Mouse (Mus musculus): ENCODE results near the gene Wdr72. TPM values are rescaled to one million over a fixed set of nuclear protein-coding genes. Genes with fewer than 3 reads are reported as not detected.

The Wdr72 gene
- total RNA-seq, 1 experiment, result 0.18 TPM

DNA sequence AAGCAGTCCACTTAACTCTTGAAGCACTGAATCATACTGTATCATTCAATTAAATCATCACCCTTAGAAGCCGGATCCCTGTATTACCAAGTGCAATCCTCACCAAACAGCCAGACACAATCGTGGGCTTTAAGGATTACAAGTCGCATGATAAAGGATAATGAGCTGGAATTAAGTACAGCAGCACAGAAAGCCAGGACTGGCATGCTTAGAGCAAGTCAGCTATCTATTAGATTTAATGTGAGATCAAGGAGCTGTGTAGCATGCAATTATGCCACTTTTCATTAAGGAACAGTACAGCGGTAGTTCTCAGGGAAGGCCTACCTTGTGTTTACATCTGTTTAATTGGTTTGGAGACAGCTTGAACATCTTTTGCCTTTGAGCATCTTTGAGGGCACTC, 148.2 kb downstream of the Wdr72 start:
- H3K4me3 ChIP-seq (ENCODE audit: insufficient read depth in 1 of 2, low read depth in 1 of 2, low read length in 2 of 2, poor library complexity in 1 of 2, severe bottlenecking in 1 of 2), result no peak overlapping the region
- TF ChIP-seq CHD2 (IDR thresholded peaks at IDR 0.05; ENCODE audit: low read depth, low read length) (no peak), HCFC1 (IDR thresholded peaks at IDR 0.05; ENCODE audit: borderline replicate concordance, insufficient read depth, low read length) (no peak), ZNF384 (IDR thresholded peaks at IDR 0.05; ENCODE audit: low read depth, low read length) (no peak), MAFK (IDR thresholded peaks at IDR 0.05; ENCODE audit: insufficient read depth, low read depth, low read length) (no peak), ZC3H11A (IDR thresholded peaks at IDR 0.05; ENCODE audit: borderline replicate concordance, low read depth, low read length) (no peak)
- H3K9me3 ChIP-seq (ENCODE audit: control insufficient read depth, insufficient read depth, low read depth, low read length), result no peaks in the 10 kb centered on the region
- in situ Hi-C loops (cut with MboI; ENCODE audit: low sequenced_read_pairs in 2 of 2, unreplicated experiment in 2 of 2), result no loop called here
- H3K27ac ChIP-seq (ENCODE audit: insufficient read depth, low read depth, low read length, poor library complexity, severe bottlenecking), result no peak overlapping the region
- no peak overlapping the region for H3K9ac ChIP-seq (ENCODE audit: insufficient read depth, low read depth, low read length, poor library complexity, severe bottlenecking)
- no peaks in the 10 kb centered on the region for H3K4me1 ChIP-seq (ENCODE audit: control insufficient read depth in 2 of 2, insufficient read depth in 2 of 2, low read length in 2 of 2, poor library complexity in 1 of 2)
- H3K36me3 ChIP-seq (ENCODE audit: control insufficient read depth, insufficient read depth, low read length, poor library complexity, severe bottlenecking), result no peaks in the 10 kb centered on the region
- no peak for DNase-seq (ENCODE audit: low read depth, low spot score)

DNA sequence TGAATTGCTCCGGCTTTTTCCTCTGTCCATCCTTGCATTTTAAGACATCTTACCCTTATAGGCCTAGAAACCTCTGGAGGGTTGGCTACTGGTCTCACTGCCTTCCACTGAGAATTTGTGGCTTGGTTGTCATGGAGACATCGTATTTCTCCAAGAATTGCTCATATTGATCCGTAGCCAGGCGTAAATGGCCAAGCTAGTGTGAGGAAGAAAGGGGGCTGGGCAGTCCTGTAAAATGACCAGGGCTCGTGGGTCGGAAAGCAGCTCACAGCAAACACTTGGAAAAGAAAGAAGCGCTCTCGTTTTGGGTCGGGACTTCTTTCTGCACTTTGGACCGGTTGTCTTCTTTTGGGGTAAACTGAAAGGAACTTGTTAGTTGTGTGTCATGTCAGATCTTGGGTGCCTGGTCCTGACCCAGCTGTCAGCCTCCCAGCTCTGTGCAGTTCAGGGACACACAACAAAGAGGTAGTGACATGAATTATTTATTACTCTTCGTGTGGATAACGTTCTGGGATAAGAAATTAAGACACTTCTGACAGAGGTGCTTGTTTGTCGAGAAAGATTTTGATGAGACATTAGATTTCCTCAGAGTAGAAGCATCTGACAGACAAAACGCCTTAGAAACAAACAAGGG, 167.7 kb downstream of the Wdr72 start:
- Histone ChIP-seq H3K4me1 (ENCODE audit: control insufficient read depth in 2 of 2, insufficient read depth in 2 of 2, low read length in 2 of 2, poor library complexity in 1 of 2) (no peaks in the 10 kb centered on the region), H3K36me3 (ENCODE audit: control insufficient read depth, insufficient read depth, low read length, poor library complexity, severe bottlenecking) (no peaks in the 10 kb centered on the region), H3K9ac (ENCODE audit: insufficient read depth, low read depth, low read length, poor library complexity, severe bottlenecking) (no peak overlapping the region), H3K4me3 (ENCODE audit: insufficient read depth in 1 of 2, low read depth in 1 of 2, low read length in 2 of 2, poor library complexity in 1 of 2, severe bottlenecking in 1 of 2) (no peak overlapping the region), H3K9me3 (ENCODE audit: control insufficient read depth, insufficient read depth, low read depth, low read length) (no peaks in the 10 kb centered on the region), H3K27ac (ENCODE audit: insufficient read depth, low read depth, low read length, poor library complexity, severe bottlenecking) (no peak overlapping the region)
- no peak for DNase-seq (ENCODE audit: low read depth, low spot score)
- TF ChIP-seq ZNF384 (IDR thresholded peaks at IDR 0.05; ENCODE audit: low read depth, low read length) (no peak), MAFK (IDR thresholded peaks at IDR 0.05; ENCODE audit: insufficient read depth, low read depth, low read length) (no peak), ZC3H11A (IDR thresholded peaks at IDR 0.05; ENCODE audit: borderline replicate concordance, low read depth, low read length) (no peak), CHD2 (IDR thresholded peaks at IDR 0.05; ENCODE audit: low read depth, low read length) (no peak)
- in situ Hi-C loops (cut with MboI; ENCODE audit: low sequenced_read_pairs in 2 of 2, unreplicated experiment in 2 of 2), result no loop called here

DNA sequence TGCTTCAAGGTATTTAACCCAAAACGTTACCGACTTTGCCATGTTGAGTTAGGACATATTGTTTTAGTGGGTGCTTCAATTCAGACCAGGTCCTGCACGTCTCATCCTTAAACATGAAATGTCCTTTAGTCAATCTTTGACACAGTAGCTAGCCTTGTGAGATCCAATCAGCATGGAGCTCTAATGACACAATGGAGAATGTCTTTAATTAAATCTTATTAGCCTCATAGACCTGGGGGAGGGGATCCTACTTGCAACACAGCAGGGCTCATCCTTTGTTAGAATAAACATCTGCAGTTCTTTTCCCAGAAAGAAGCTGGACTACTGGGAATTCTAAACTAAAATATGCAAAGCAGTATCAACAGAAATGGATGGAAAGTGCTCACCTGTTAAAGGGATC, 171.9 kb downstream of the Wdr72 start:
- no peak for DNase-seq (ENCODE audit: low read depth, low spot score)
- Histone ChIP-seq H3K4me3 (ENCODE audit: insufficient read depth in 1 of 2, low read depth in 1 of 2, low read length in 2 of 2, poor library complexity in 1 of 2, severe bottlenecking in 1 of 2) (no peak overlapping the region), H3K9ac (ENCODE audit: insufficient read depth, low read depth, low read length, poor library complexity, severe bottlenecking) (no peak overlapping the region), H3K9me3 (ENCODE audit: control insufficient read depth, insufficient read depth, low read depth, low read length) (no peaks in the 10 kb centered on the region), H3K4me1 (ENCODE audit: control insufficient read depth in 2 of 2, insufficient read depth in 2 of 2, low read length in 2 of 2, poor library complexity in 1 of 2) (no peaks in the 10 kb centered on the region), H3K36me3 (ENCODE audit: control insufficient read depth, insufficient read depth, low read length, poor library complexity, severe bottlenecking) (no peaks in the 10 kb centered on the region), H3K27ac (ENCODE audit: insufficient read depth, low read depth, low read length, poor library complexity, severe bottlenecking) (no peak overlapping the region)
- in situ Hi-C loops (cut with MboI; ENCODE audit: low sequenced_read_pairs in 2 of 2, unreplicated experiment in 2 of 2), result no loop called here
- TF ChIP-seq CHD2 (IDR thresholded peaks at IDR 0.05; ENCODE audit: low read depth, low read length), result no peak
- TF ChIP-seq HCFC1 (IDR thresholded peaks at IDR 0.05; ENCODE audit: borderline replicate concordance, insufficient read depth, low read length), result no peak
- no peak for TF ChIP-seq ZC3H11A (IDR thresholded peaks at IDR 0.05; ENCODE audit: borderline replicate concordance, low read depth, low read length)
- TF ChIP-seq MAFK (IDR thresholded peaks at IDR 0.05; ENCODE audit: insufficient read depth, low read depth, low read length), result no peak
- TF ChIP-seq ZNF384 (IDR thresholded peaks at IDR 0.05; ENCODE audit: low read depth, low read length), result no peak

DNA sequence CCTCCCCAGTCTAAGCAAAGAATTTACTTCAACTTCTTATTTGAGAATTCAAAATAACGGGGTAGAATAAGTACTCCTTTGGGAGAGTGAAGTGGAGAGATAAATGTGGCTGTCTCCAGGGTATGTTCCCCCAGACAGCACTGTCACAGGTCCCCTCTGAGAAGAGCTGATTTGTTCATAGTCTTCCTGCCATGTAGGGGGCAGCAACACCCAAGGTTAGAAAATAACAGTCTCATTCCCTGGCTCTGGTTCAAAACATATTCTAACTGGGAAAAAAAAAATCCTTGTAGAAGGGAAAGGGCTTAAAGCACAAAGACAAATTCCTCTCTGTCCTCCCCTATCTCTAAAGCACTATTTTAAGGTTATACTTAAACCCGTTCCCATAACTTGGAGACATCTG, 176.1 kb downstream of the Wdr72 start:
- no peak overlapping the region for H3K9ac ChIP-seq (ENCODE audit: insufficient read depth, low read depth, low read length, poor library complexity, severe bottlenecking)
- H3K27ac ChIP-seq (ENCODE audit: insufficient read depth, low read depth, low read length, poor library complexity, severe bottlenecking), result no peak overlapping the region
- H3K4me1 ChIP-seq (ENCODE audit: control insufficient read depth in 2 of 2, insufficient read depth in 2 of 2, low read length in 2 of 2, poor library complexity in 1 of 2), result no peaks in the 10 kb centered on the region
- no peak overlapping the region for H3K4me3 ChIP-seq (ENCODE audit: insufficient read depth in 1 of 2, low read depth in 1 of 2, low read length in 2 of 2, poor library complexity in 1 of 2, severe bottlenecking in 1 of 2)
- DNase-seq (ENCODE audit: low read depth, low spot score), result no peak
- TF ChIP-seq MAFK (IDR thresholded peaks at IDR 0.05; ENCODE audit: insufficient read depth, low read depth, low read length), result no peak
- peak; percentile 18; the same call in 1 of the 2 replicates for TF ChIP-seq ZC3H11A (IDR thresholded peaks at IDR 0.05; ENCODE audit: borderline replicate concordance, low read depth, low read length)
- H3K9me3 ChIP-seq (ENCODE audit: control insufficient read depth, insufficient read depth, low read depth, low read length), result no peaks in the 10 kb centered on the region
- in situ Hi-C loops (cut with MboI; ENCODE audit: low sequenced_read_pairs in 2 of 2, unreplicated experiment in 2 of 2), result no loop called here
- no peaks in the 10 kb centered on the region for H3K36me3 ChIP-seq (ENCODE audit: control insufficient read depth, insufficient read depth, low read length, poor library complexity, severe bottlenecking)

DNA sequence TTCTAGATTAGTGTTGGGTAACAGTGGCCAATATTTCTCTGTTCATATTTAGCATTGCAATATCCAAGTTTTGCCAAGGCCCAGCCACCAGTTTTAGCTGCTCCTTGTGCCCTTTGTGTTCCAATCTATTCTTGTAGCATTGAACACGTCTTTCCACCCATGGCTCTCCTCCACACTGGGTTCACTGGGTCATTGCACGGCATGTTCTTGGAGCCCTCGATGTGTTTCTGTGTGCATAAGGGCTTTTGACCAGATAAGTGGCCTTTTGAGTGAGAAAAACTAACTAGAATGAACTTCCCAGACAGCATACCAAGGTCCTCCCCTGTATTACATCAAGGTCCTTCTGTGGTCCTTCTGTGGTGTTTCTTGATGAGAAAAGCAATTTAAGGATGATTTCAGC, 184.3 kb downstream of the Wdr72 start:
- Histone ChIP-seq H3K9me3 (ENCODE audit: control insufficient read depth, insufficient read depth, low read depth, low read length) (no peaks in the 10 kb centered on the region), H3K4me1 (ENCODE audit: control insufficient read depth in 2 of 2, insufficient read depth in 2 of 2, low read length in 2 of 2, poor library complexity in 1 of 2) (no peaks in the 10 kb centered on the region), H3K27ac (ENCODE audit: insufficient read depth, low read depth, low read length, poor library complexity, severe bottlenecking) (no peak overlapping the region), H3K36me3 (ENCODE audit: control insufficient read depth, insufficient read depth, low read length, poor library complexity, severe bottlenecking) (no peaks in the 10 kb centered on the region), H3K9ac (ENCODE audit: insufficient read depth, low read depth, low read length, poor library complexity, severe bottlenecking) (no peak overlapping the region), H3K4me3 (ENCODE audit: insufficient read depth in 1 of 2, low read depth in 1 of 2, low read length in 2 of 2, poor library complexity in 1 of 2, severe bottlenecking in 1 of 2) (no peak overlapping the region)
- no peak for DNase-seq (ENCODE audit: low read depth, low spot score)
- in situ Hi-C loops (cut with MboI; ENCODE audit: low sequenced_read_pairs in 2 of 2, unreplicated experiment in 2 of 2), result no loop called here
- no peak for TF ChIP-seq MAFK (IDR thresholded peaks at IDR 0.05; ENCODE audit: insufficient read depth, low read depth, low read length)
- TF ChIP-seq ZNF384 (IDR thresholded peaks at IDR 0.05; ENCODE audit: low read depth, low read length), result no peak
- no peak for TF ChIP-seq ZC3H11A (IDR thresholded peaks at IDR 0.05; ENCODE audit: borderline replicate concordance, low read depth, low read length)
- no peak for TF ChIP-seq HCFC1 (IDR thresholded peaks at IDR 0.05; ENCODE audit: borderline replicate concordance, insufficient read depth, low read length)
- TF ChIP-seq CHD2 (IDR thresholded peaks at IDR 0.05; ENCODE audit: low read depth, low read length), result no peak
